Mouse (Mus musculus) MEL (cell line): ENCODE measurements at regions not wholly inside any gene's neighbourhood (a gene's known extent, or its start where the extent isn't known, plus 50 kb on each side); places are given as distances from the start of the nearest gene placed in this dataset.

Experiments used
- DNase-seq: peaks from one replicate; pipeline ENCODE4 v3.0.0; 2011; ENCODE audit warnings: low read depth, low spot score
- H3K27ac ChIP-seq: 2 replicates; pipeline ENCODE4 v1.5.1; 2012; ENCODE audit warnings: low read depth, mild to moderate bottlenecking, control low read depth, low read length, moderate library complexity; ENCODE audit not compliant: control insufficient read depth
- H3K27me3 ChIP-seq, 2 experiments: fragments of 150-350 bp in 1 of 2; sonication (generic) in 1 of 2; 2 replicates each; pipeline ENCODE4 v1.6.1; 2012; ENCODE audit warnings: low read length in 2 of 2, mild to moderate bottlenecking in 2 of 2, improper control_type of control experiment in 1 of 2, moderate library complexity in 1 of 2; ENCODE audit not compliant: insufficient read depth in 2 of 2, control insufficient read depth in 1 of 2
- H3K36me3 ChIP-seq, 2 experiments: 2 replicates each; pipeline ENCODE4 v1.6.1; 2012 to 2014; ENCODE audit warnings: low read length in 2 of 2, improper control_type of control experiment in 1 of 2, inconsistent platforms in 1 of 2, mild to moderate bottlenecking in 1 of 2; ENCODE audit not compliant: insufficient read depth in 2 of 2, control insufficient read depth in 1 of 2
- H3K4me1 ChIP-seq, 2 experiments: fragments of 150-350 bp in 1 of 2; sonication (generic) in 1 of 2; 2 replicates each; pipeline ENCODE4 v1.6.1; 2012; ENCODE audit warnings: low read length in 2 of 2, improper control_type of control experiment in 1 of 2, mild to moderate bottlenecking in 1 of 2; ENCODE audit not compliant: insufficient read depth in 2 of 2, control insufficient read depth in 1 of 2
- H3K4me3 ChIP-seq, 2 experiments: fragments of 150-350 bp in 1 of 2; sonication (generic) in 1 of 2; 2 replicates each; pipeline ENCODE4 v1.5.1; 2012; ENCODE audit warnings: low read depth in 2 of 2, low read length in 2 of 2, mild to moderate bottlenecking in 2 of 2, moderate library complexity in 2 of 2, control low read depth in 1 of 2, improper control_type of control experiment in 1 of 2; ENCODE audit not compliant: control insufficient read depth in 1 of 2, insufficient read depth in 1 of 2
- H3K79me2 ChIP-seq: 2 replicates; pipeline ENCODE4 v1.6.1; 2012; ENCODE audit warnings: mild to moderate bottlenecking, low read length, moderate library complexity; ENCODE audit not compliant: control insufficient read depth, poor library complexity, insufficient read depth
- H3K9ac ChIP-seq: 2 replicates; pipeline ENCODE4 v1.6.1; 2012; ENCODE audit warnings: low read depth, mild to moderate bottlenecking, control low read depth, low read length, moderate library complexity; ENCODE audit not compliant: control insufficient read depth, poor library complexity, severe bottlenecking
- H3K9me3 ChIP-seq: fragments of 150-350 bp; sonication (generic); replicated peaks from 2 replicates; pipeline ENCODE4 v1.6.1; 2012; ENCODE audit warnings: mild to moderate bottlenecking, low read length, improper control_type of control experiment, moderate library complexity; ENCODE audit not compliant: insufficient read depth
- CHD1 ChIP-seq: IDR thresholded peaks from 2 replicates; pipeline ENCODE4 v1.6.1; 2012; ENCODE audit warnings: low read depth, mild to moderate bottlenecking, inconsistent platforms, low read length, improper control_type of control experiment
- E2F4 ChIP-seq: IDR thresholded peaks from 2 replicates; pipeline ENCODE4 v1.6.1; 2011; ENCODE audit warnings: low read depth, low read length, improper control_type of control experiment, borderline replicate concordance
- EP300 ChIP-seq, 2 experiments: IDR thresholded peaks; 2 replicates each; pipeline ENCODE4 v1.6.1; 2011; ENCODE audit warnings: improper control_type of control experiment in 2 of 2, low read length in 2 of 2, low read depth in 1 of 2, mild to moderate bottlenecking in 1 of 2
- GABPA ChIP-seq: IDR thresholded peaks from 2 replicates; pipeline ENCODE4 v1.6.1; 2012; ENCODE audit warnings: low read depth, mild to moderate bottlenecking, inconsistent platforms, low read length, improper control_type of control experiment, moderate library complexity
- JUND ChIP-seq: IDR thresholded peaks from 2 replicates; pipeline ENCODE4 v1.6.1; 2011; ENCODE audit warnings: low read depth, mild to moderate bottlenecking, improper control_type of control experiment, low read length
- MAFK ChIP-seq: IDR thresholded peaks from 2 replicates; pipeline ENCODE4 v1.6.1; 2011; ENCODE audit warnings: low read depth, mild to moderate bottlenecking, low read length, improper control_type of control experiment, borderline replicate concordance
- MAX ChIP-seq: IDR thresholded peaks from 2 replicates; pipeline ENCODE4 v1.6.1; 2011; ENCODE audit warnings: low read length, improper control_type of control experiment
- MXI1 ChIP-seq: IDR thresholded peaks from 2 replicates; pipeline ENCODE4 v1.6.1; 2011; ENCODE audit warnings: mild to moderate bottlenecking, low read depth, low read length, improper control_type of control experiment
- SMC3 ChIP-seq: IDR thresholded peaks from 2 replicates; pipeline ENCODE4 v1.6.1; 2011; ENCODE audit warnings: low read depth, low read length, improper control_type of control experiment
- TAL1 ChIP-seq: IDR thresholded peaks from 2 replicates; pipeline ENCODE4 v1.6.1; 2012; ENCODE audit warnings: mild to moderate bottlenecking, inconsistent platforms, low read length, moderate library complexity, mixed read lengths
- UBTF ChIP-seq: IDR thresholded peaks from 2 replicates; pipeline ENCODE4 v1.6.1; 2012; ENCODE audit warnings: low read depth, mild to moderate bottlenecking, inconsistent platforms, low read length, improper control_type of control experiment, moderate library complexity, borderline replicate concordance; ENCODE audit not compliant: insufficient read depth
- USF2 ChIP-seq, 2 experiments: IDR thresholded peaks; 2 replicates each; pipeline ENCODE4 v1.6.1; 2011 to 2012; ENCODE audit warnings: improper control_type of control experiment in 2 of 2, low read length in 2 of 2, borderline replicate concordance in 1 of 2, inconsistent platforms in 1 of 2, low read depth in 1 of 2, mild to moderate bottlenecking in 1 of 2; ENCODE audit not compliant: insufficient read depth in 1 of 2
- ZC3H11A ChIP-seq: IDR thresholded peaks from 2 replicates; pipeline ENCODE4 v1.6.1; 2012; ENCODE audit warnings: low read depth, mild to moderate bottlenecking, inconsistent platforms, low read length, improper control_type of control experiment
- ZNF384 ChIP-seq: IDR thresholded peaks from 2 replicates; pipeline ENCODE4 v1.6.1; 2012; ENCODE audit warnings: low read depth, mild to moderate bottlenecking, inconsistent platforms, low read length, improper control_type of control experiment

- H3K36me3 ChIP-seq = no peaks in the 10 kb centered on the region
- DNase-seq = no peak
- no peak overlapping the region for H3K27ac ChIP-seq
- no peak overlapping the region for H3K9ac ChIP-seq
- H3K4me1 ChIP-seq = no peaks in the 10 kb centered on the region
- no peaks in the 10 kb centered on the region for H3K9me3 ChIP-seq
- no peak overlapping the region for H3K4me3 ChIP-seq
- no peaks in the 10 kb centered on the region for H3K79me2 ChIP-seq
- TF ChIP-seq MXI1 (no peak), GABPA (no peak), MAX (no peak), E2F4 (no peak)
- H3K27me3 ChIP-seq = no peaks in the 10 kb centered on the region
Observed at GRCm38 (mm10) chr8:103955568-103956260, 145.7 kb upstream of the Cdh5 start.

GRCm38 (mm10) chr8:103964293-103964918, 137.0 kb upstream of the Cdh5 start:
- DNase-seq = no peak
- TF ChIP-seq MXI1 (no peak), SMC3 (no peak), EP300 (IDR thresholded peaks at IDR 0.05; ENCODE audit: low read depth in 1 of 2, low read length in 2 of 2) (no peak)
- no peaks in the 10 kb centered on the region for H3K27me3 ChIP-seq
- H3K9ac ChIP-seq = no peak overlapping the region
- H3K4me3 ChIP-seq = no peak overlapping the region
- H3K4me1 ChIP-seq = no peaks in the 10 kb centered on the region
- no peaks in the 10 kb centered on the region for H3K9me3 ChIP-seq
- H3K27ac ChIP-seq = no peak overlapping the region
- no peaks in the 10 kb centered on the region for H3K36me3 ChIP-seq
- no peaks in the 10 kb centered on the region for H3K79me2 ChIP-seq

GRCm38 (mm10) chr8:103969929-103970328, 131.5 kb upstream of the Cdh5 start:
- H3K36me3 ChIP-seq = no peaks in the 10 kb centered on the region
- no peak overlapping the region for H3K9ac ChIP-seq
- DNase-seq = no peak
- no peak overlapping the region for H3K27ac ChIP-seq
- H3K9me3 ChIP-seq = no peaks in the 10 kb centered on the region
- no peak overlapping the region for H3K4me3 ChIP-seq
- H3K79me2 ChIP-seq = no peaks in the 10 kb centered on the region
- H3K27me3 ChIP-seq = no peaks in the 10 kb centered on the region
- TF ChIP-seq MAFK (no peak), ZNF384 (no peak), CHD1 (no peak), MXI1 (no peak), UBTF (no peak), JUND (no peak), ZC3H11A (no peak), TAL1 (no peak), SMC3 (no peak), USF2 (IDR thresholded peaks at IDR 0.05; ENCODE audit: borderline replicate concordance in 1 of 2, insufficient read depth in 1 of 2, low read depth in 1 of 2, low read length in 2 of 2) (no peak)
- H3K4me1 ChIP-seq = no peaks in the 10 kb centered on the region
